Mouse (Mus musculus): Measurements from ENCODE around the gene Ar. TPM values are rescaled to one million over a fixed set of nuclear protein-coding genes. Genes with fewer than 3 reads are reported as not detected.

Ar gene
- not detected in 4 replicates for total RNA-seq (2023)

DNA sequence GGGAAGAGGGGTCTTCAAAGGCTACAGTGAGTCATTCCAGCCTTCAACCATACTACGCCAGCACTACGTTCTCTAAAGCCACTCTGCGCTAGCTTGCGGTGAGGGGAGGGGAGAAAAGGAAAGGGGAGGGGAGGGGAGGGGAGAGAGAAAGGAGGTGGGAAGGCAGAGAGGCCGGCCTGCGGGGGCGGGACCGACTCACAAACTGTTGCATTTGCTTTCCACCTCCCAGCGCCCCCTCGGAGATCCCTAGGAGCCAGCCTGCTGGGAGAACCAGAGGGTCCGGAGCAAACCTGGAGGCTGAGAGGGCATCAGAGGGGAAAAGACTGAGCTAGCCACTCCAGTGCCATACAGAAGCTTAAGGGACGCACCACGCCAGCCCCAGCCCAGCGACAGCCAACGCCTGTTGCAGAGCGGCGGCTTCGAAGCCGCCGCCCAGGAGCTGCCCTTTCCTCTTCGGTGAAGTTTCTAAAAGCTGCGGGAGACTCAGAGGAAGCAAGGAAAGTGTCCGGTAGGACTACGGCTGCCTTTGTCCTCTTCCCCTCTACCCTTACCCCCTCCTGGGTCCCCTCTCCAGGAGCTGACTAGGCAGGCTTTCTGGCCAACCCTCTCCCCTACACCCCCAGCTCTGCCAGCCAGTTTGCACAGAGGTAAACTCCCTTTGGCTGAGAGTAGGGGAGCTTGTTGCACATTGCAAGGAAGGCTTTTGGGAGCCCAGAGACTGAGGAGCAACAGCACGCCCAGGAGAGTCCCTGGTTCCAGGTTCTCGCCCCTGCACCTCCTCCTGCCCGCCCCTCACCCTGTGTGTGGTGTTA lies at the start of gene Ar:
Gene Ar (plus strand): TSS at position 239 of the 812 bp plus-strand sequence.

